Mouse (Mus musculus): ENCODE measurements around the gene Gpr108. TPM values are rescaled to one million over a fixed set of nuclear protein-coding genes. Genes with fewer than 3 reads are reported as not detected.

Gpr108 gene
- total RNA-seq, 2 experiments from 2014 or later = 24.0 to 24.8 TPM

DNA sequence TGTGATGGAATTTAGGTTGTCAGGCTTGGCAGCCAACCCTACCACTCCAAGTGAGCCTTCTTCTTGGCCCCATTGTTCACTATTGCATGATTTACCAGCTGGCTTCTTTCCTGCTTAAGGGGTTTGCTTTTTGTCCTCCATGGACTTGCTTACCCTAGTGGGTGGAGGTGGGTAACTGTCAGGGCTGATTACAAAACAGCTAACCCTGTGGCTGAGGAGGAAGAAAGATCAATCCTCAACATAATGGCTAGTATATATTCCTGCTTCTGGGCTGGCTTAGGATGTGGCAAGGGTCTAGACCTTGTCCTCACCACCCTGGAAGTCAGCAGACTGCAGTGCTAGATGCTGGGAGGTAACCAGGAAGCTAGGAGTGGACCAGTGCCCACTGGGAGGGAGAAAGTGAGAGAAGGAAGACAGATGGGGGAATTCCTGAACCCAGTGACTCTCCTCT lies 16.9 kb downstream of the Gpr108 start:
- Histone ChIP-seq H3K4me3 (no peak overlapping the region), H3K27ac (no peak overlapping the region)
- DNase-seq (ENCODE audit: low spot score in 2 of 2) = no peak
- TF ChIP-seq CTCF (conservative IDR thresholded peaks at IDR 0.05) = no peak

DNA sequence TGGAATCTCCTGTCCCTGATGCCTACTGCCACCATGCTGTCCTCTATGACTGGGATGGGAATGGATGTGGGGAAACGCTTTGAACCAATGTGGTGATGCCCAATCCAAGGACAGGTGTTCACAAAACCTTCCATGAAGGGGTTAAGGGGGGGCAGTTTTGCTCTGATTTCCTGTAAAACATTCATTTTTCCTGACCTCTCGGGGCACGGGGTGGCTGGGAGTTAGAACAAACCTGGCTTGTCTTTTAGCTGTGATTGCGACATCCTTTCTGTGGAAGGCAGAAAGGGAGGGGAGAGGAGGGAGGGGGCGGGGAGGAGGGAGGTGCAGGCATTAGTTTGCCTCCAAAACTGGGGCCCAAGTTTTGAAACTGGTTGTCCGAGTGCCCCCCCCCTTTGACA lies 17.5 kb downstream of the Gpr108 start:
- Histone ChIP-seq H3K4me3 (no peak overlapping the region), H3K27ac (no peak overlapping the region)
- DNase-seq (ENCODE audit: low spot score in 2 of 2) = no peak
- TF ChIP-seq CTCF (conservative IDR thresholded peaks at IDR 0.05) = no peak

GRCm38 (mm10) chr17:57229851-57230727 lies 18.2 kb downstream of the Gpr108 start:
- Histone ChIP-seq H3K4me3 (no peak overlapping the region), H3K27ac (no peak overlapping the region)
- no peak for TF ChIP-seq CTCF (conservative IDR thresholded peaks at IDR 0.05)
- DNase-seq (ENCODE audit: low spot score in 2 of 2) = no peak

DNA sequence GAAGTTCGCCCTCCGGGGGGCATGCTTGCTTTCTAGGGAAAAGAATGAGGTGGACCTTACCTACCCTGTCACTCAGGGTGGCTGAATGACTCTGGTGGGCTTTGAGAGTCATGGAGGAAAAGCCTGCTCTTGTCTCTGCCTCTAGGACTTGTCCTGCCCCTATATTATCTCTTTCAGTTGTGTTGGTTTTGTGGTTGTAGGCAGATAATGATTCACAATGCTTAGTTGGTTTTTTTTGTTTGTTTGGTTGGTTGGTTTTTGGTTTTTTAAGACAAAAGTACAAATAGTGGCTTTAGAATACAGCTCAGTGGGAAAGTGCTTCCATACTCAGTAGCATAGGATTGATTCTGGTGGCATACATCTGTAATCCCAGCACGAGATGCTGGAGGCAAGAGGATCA lies 19.4 kb downstream of the Gpr108 start:
- Histone ChIP-seq H3K4me3 (no peak overlapping the region), H3K27ac (no peak overlapping the region)
- no peak for DNase-seq (ENCODE audit: low spot score in 2 of 2)
- no peak for TF ChIP-seq CTCF (conservative IDR thresholded peaks at IDR 0.05)

GRCm38 (mm10) chr17:57228014-57228413 lies 20.2 kb downstream of the Gpr108 start, which contains the start of gene C3:
TSS of gene C3 (minus strand) at chr17:57228136.
- no peak for TF ChIP-seq CTCF (conservative IDR thresholded peaks at IDR 0.05)
- no peak within 1 kb of the TSS for H3K27ac ChIP-seq
- no peak for DNase-seq (ENCODE audit: low spot score in 2 of 2)
- H3K4me3 ChIP-seq = no peak within 1 kb of the TSS

DNA sequence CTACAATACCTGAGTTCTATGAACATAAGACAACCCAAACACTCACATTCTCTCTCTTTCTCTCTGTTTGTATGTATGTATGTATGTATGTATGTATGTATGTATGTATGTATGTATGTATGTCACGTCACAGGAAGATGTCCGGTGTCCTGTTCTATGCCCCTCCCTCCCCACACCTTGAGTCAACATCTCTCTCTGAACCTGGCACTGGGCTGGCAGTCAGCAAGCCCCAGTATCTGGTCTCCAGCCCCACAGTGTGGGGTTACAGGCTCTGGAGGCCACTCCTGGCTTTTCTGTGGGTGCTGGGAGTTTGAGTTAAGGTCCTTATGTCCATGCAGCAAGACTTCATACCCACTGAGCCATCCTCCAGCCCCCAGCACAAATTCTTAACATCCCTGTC lies 20.8 kb downstream of the Gpr108 start:
- no peak for TF ChIP-seq CTCF (conservative IDR thresholded peaks at IDR 0.05)
- Histone ChIP-seq H3K4me3 (no peak overlapping the region), H3K27ac (no peak overlapping the region)
- no peak for DNase-seq (ENCODE audit: low spot score in 2 of 2)

DNA sequence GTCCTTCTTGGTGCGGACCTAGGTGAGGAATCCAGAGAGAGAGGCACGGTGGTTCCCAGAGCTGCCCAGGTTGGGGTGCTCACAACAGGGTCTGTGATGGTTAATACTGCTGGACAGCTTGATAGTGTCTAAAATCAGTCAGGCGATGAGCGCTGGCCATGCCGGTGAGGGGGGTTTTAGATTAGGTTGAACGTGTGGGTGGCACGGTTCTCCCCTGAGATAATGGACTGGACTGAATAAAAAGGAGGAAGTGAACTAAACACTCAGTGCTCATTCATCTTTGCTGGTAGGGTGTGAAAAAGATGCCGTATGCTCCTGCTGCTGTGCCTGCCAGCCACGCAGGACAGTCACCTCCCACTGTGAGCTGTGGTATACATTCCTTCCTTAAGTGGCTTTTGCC lies 24.9 kb downstream of the Gpr108 start:
- DNase-seq (ENCODE audit: low spot score in 2 of 2) = no peak
- TF ChIP-seq CTCF (conservative IDR thresholded peaks at IDR 0.05) = no peak
- no peak overlapping the region for H3K27ac ChIP-seq
- no peak overlapping the region for H3K4me3 ChIP-seq

GRCm38 (mm10) chr17:57221911-57222310 lies 26.3 kb downstream of the Gpr108 start:
- Histone ChIP-seq H3K27ac (no peak overlapping the region), H3K4me3 (no peak overlapping the region)
- no peak for TF ChIP-seq CTCF (conservative IDR thresholded peaks at IDR 0.05)
- DNase-seq (ENCODE audit: low spot score in 2 of 2) = no peak

GRCm38 (mm10) chr17:57219884-57220207 lies 28.4 kb downstream of the Gpr108 start:
- Histone ChIP-seq H3K4me3 (no peak overlapping the region), H3K27ac (no peak overlapping the region)
- DNase-seq (ENCODE audit: low spot score in 2 of 2) = no peak
- TF ChIP-seq CTCF (conservative IDR thresholded peaks at IDR 0.05) = peak; percentile 67

DNA sequence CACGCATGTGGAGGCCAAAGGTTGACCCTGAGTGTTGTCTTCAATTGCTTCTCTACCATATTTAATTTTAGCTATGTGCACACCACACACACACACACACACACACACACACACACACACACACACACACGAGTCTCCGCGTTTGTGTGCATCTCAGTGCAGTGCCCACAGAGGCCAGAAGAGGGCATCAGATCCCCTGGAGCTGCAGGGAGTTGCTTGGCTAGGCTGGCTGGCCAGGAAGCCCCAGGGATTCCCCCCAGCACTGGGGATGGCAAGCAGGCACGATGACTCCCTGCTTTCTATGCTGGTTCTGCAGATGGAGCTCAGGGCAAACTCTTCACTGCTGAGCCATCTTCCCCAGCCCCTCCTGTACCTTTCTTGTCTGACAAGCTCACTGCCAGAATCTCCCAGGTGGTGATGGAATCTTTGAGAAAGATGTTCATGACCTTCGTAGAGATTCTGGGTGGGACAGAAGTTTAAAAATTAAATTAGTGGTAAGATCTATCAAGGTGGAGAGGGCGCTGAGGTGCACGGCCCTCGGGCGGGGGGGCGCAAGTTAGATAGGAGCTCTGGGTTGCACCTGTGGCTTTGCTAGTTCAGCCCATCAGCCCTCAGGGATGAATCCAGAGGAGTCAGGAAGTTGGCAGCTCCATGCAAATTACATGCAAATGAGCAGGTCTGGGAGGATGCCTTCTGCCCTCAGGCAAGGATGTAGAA lies 28.9 kb downstream of the Gpr108 start:
- peak; percentile 37 to 71 for DNase-seq (ENCODE audit: low spot score in 2 of 2)
- Histone ChIP-seq H3K27ac (no peak overlapping the region), H3K4me3 (no peak overlapping the region)
- TF ChIP-seq CTCF (conservative IDR thresholded peaks at IDR 0.05) = peak; percentile 71

GRCm38 (mm10) chr17:57218335-57218900 lies 29.8 kb downstream of the Gpr108 start:
- no peak for DNase-seq (ENCODE audit: low spot score in 2 of 2)
- TF ChIP-seq CTCF (conservative IDR thresholded peaks at IDR 0.05) = no peak

GRCm38 (mm10) chr17:57214676-57215387 lies 33.4 kb downstream of the Gpr108 start:
- DNase-seq (ENCODE audit: low spot score in 2 of 2) = peak in 1 of 2 experiments; percentile 14
- TF ChIP-seq CTCF (conservative IDR thresholded peaks at IDR 0.05) = no peak
- Histone ChIP-seq H3K4me3 (no peak overlapping the region), H3K27ac (no peak overlapping the region)

More at GRCm38 (mm10) chr17:57218335-57218900, 29.8 kb downstream of the Gpr108 start:
- Histone ChIP-seq H3K27ac (no peak overlapping the region), H3K4me3 (no peak overlapping the region)

GRCm38 (mm10) chr17:57211501-57211900 lies 36.7 kb downstream of the Gpr108 start:
- H3K27ac ChIP-seq = no peak overlapping the region
- H3K4me3 ChIP-seq = no peak overlapping the region
- no peak for DNase-seq (ENCODE audit: low spot score in 2 of 2)
- no peak for TF ChIP-seq CTCF (conservative IDR thresholded peaks at IDR 0.05)
